Mouse (Mus musculus): Measurements from ENCODE around the gene Ibtk.
A peak's percentile ranks its signal among the peaks of the same experiment; 100 is the strongest.

- no peak for TF ChIP-seq POLR2A (IDR thresholded peaks at IDR 0.05; ENCODE audit: control insufficient read depth in 1 of 2, insufficient read depth in 1 of 2, low read depth in 1 of 2, low read length in 2 of 2, poor library complexity in 1 of 2)
- no peak for TF ChIP-seq CTCF (IDR thresholded peaks at IDR 0.05 in 2 of 3, conservative IDR thresholded peaks at IDR 0.05 in 1 of 3; ENCODE audit: control insufficient read depth in 1 of 3, insufficient read depth in 1 of 3, low read depth in 2 of 3, low read length in 3 of 3, poor library complexity in 1 of 3, severe bottlenecking in 1 of 3)
- peak; percentile 94 for TF ChIP-seq GATA1 (IDR thresholded peaks at IDR 0.05; ENCODE audit: low read depth, low read length)
- TF ChIP-seq USF2 (IDR thresholded peaks at IDR 0.05; ENCODE audit: borderline replicate concordance in 1 of 2, insufficient read depth in 1 of 2, low read depth in 1 of 2, low read length in 2 of 2): no peak
- peak; percentile 69 for TF ChIP-seq ETS1 (IDR thresholded peaks at IDR 0.05; ENCODE audit: low read depth, low read length)
- TF ChIP-seq RAD21 (IDR thresholded peaks at IDR 0.05; ENCODE audit: low read depth, low read length): no peak
- peak; percentile 75 for TF ChIP-seq TCF12 (IDR thresholded peaks at IDR 0.05; ENCODE audit: low read depth, low read length)
- TF ChIP-seq ZNF384 (IDR thresholded peaks at IDR 0.05; ENCODE audit: low read depth, low read length): 0 out of 2 replicates have a peak, but pooled peaks have one; percentile 19
- no peak for TF ChIP-seq ZC3H11A (IDR thresholded peaks at IDR 0.05; ENCODE audit: low read depth, low read length)
- TF ChIP-seq ELF1 (IDR thresholded peaks at IDR 0.05; ENCODE audit: low read depth, low read length): no peak
- no peak for TF ChIP-seq JUND (IDR thresholded peaks at IDR 0.05; ENCODE audit: low read depth, low read length)
- TF ChIP-seq MAFK (IDR thresholded peaks at IDR 0.05; ENCODE audit: borderline replicate concordance, low read depth, low read length): no peak; the same call in 1 of the 2 replicates
- TF ChIP-seq CHD1 (IDR thresholded peaks at IDR 0.05; ENCODE audit: low read depth, low read length): no peak
These were observed 13.3 kb upstream of the Ibtk start for GRCm38 (mm10) chr9:85762476-85762875.

All from MEL (cell line).